In the genomic region with DNA sequence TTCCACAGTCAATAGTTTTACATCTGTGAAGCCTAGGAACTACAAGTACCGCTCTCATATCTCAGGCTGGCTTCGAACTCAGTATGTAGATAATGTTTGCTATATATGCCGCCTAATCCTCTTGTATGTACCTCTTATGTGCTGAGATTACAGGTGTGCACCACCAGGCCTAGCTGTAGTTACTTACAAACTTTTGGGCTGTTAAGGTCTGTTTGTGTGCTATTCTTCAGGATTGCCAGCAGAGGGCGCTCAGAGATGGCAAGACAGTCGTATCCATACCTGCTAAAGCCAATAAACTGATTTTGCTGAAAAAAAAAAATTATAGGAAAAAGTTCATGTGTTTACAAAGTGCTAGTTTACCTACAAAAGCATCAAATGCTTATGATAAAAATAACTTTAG, we compare ENCODE assay signal across 8 mouse cellular contexts.
DNase-seq lines count a peak whose midpoint lies in the region; ATAC-seq and TF ChIP-seq lines count a peak whose summit lies in the region.

No protein-coding gene starts in this region.

- 27% methylated on average over 5 of the region's 5 CpGs for WGBS in cerebellum, adult 2 months
- 11% methylated on average over 5 of the region's 5 CpGs for WGBS in liver, embryonic 14.5 days (ENCODE audit: insufficient replicate concordance)

- no peak overlapping the region for H3K9ac ChIP-seq in liver, embryonic 14.5 days (replicated peaks)

- peak; percentile 72 for TF ChIP-seq CTCF in cerebellum, adult 2 months (IDR thresholded peaks at IDR 0.05; ENCODE audit: borderline replicate concordance, insufficient read depth, low read depth, low read length)
- TF ChIP-seq CTCF in liver, embryonic 14.5 days (IDR thresholded peaks at IDR 0.05; ENCODE audit: low read depth): peak; percentile 67

- no peaks in the 10 kb centered on the region for H3K9me3 ChIP-seq in liver, embryonic 14.5 days (ENCODE audit: control insufficient read depth, low read length)

- H3K4me3 ChIP-seq in cerebellum, adult 2 months (replicated peaks; ENCODE audit: insufficient read depth, low read depth, low read length): no peak overlapping the region
- no peak overlapping the region for H3K4me3 ChIP-seq in liver, embryonic 14.5 days (ENCODE audit: insufficient read depth in 1 of 2, low read depth in 2 of 2, low read length in 2 of 2)

- H3K4me1 ChIP-seq in cerebellum, adult 2 months (ENCODE audit: control insufficient read depth, insufficient read depth, low read length): no peaks in the 10 kb centered on the region
- no peaks in the 10 kb centered on the region for H3K4me1 ChIP-seq in liver, embryonic 14.5 days (replicated peaks; ENCODE audit: control insufficient read depth in 2 of 2, insufficient read depth in 2 of 2, low read length in 1 of 2)

- no peak for DNase-seq in cerebellum, adult 11-12 months
- DNase-seq in right cerebral cortex, adult 18-20 months: peak; percentile 26
- no peak for DNase-seq in right cerebral cortex, postnatal 36 days (ENCODE audit: low spot score in 2 of 2)
- DNase-seq in cerebellum, adult 2 months: peak; percentile 25 to 36
- DNase-seq in liver, embryonic 14.5 days (ENCODE audit: low read depth in 3 of 3, low spot score in 3 of 3): peak in 2 of 3 experiments; percentile 7 to 10
- DNase-seq in right cerebral cortex, adult 2 months (ENCODE audit: low spot score in 2 of 2): peak; percentile 28 to 42

- no peak overlapping the region for H3K4me2 ChIP-seq in liver, embryonic 14.5 days (ENCODE audit: low read depth)

- no peak for TF ChIP-seq EP300 in liver, embryonic 14.5 days (IDR thresholded peaks at IDR 0.05; ENCODE audit: low read depth)

- no peaks in the 10 kb centered on the region for H3K27me3 ChIP-seq in cerebellum, adult 2 months (ENCODE audit: control insufficient read depth, insufficient read depth, low read length)
- no peaks in the 10 kb centered on the region for H3K27me3 ChIP-seq in liver, embryonic 14.5 days (ENCODE audit: control insufficient read depth, insufficient read depth, low read length)

- TF ChIP-seq POLR2A in cerebellum, adult 2 months (IDR thresholded peaks at IDR 0.05; ENCODE audit: borderline replicate concordance, insufficient read depth, low read length): no peak

- ATAC-seq in cerebellum, adult (ENCODE audit: insufficient number of reproducible peaks, low FRiP score, low TSS enrichment): 0 out of 2 replicates have a peak, but pooled peaks have one; percentile 49
- peak; percentile 79 for ATAC-seq in frontal cortex, adult (ENCODE audit: low TSS enrichment)
- no peak for ATAC-seq in liver, embryonic 14.5 days (ENCODE audit: insufficient read depth)

- H3K27ac ChIP-seq in cerebellum, adult 2 months (ENCODE audit: insufficient read depth, low read length): no peak overlapping the region
- no peak overlapping the region for H3K27ac ChIP-seq in liver, embryonic 14.5 days

- no peaks in the 10 kb centered on the region for H3K36me3 ChIP-seq in liver, embryonic 14.5 days (replicated peaks; ENCODE audit: control insufficient read depth, insufficient read depth, low read depth)

Comparison
In these comparisons a context has a peak if more than half of its experiments do, and no peak if none do; other contexts are left out.
1. DNase-seq: peak in right cerebral cortex, adult 18-20 months (single experiment), cerebellum, adult 2 months (2 of 2), liver, embryonic 14.5 days (2 of 3) and right cerebral cortex, adult 2 months (2 of 2); none in cerebellum, adult 11-12 months (single experiment) and right cerebral cortex, postnatal 36 days (0 of 2).